Mouse (Mus musculus) heart, adult 11 months (tissue): ENCODE results near the gene Srrm4.

Experiments
- DNase-seq: peaks from one replicate; pipeline ENCODE4 v3.0.0; 2022

The Srrm4 gene

DNA sequence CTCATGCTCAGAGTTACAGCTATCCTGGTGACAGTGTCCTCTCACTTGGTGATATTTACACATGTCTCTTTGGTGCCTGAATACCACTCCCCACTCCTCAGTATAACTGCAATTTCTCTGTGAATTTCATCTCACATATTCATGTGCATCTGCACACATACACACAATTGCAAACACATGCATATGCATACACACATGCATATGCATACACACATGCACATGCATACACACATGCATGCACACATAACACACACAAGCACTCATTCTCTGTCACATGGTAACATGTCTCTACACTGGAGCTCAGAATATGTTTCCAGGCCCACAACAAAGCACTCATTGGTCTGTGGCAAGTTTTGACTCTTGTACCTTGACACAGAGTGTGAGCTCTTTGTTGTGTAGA is 39.0 kb downstream of the Srrm4 start:
- no peak for DNase-seq

DNA sequence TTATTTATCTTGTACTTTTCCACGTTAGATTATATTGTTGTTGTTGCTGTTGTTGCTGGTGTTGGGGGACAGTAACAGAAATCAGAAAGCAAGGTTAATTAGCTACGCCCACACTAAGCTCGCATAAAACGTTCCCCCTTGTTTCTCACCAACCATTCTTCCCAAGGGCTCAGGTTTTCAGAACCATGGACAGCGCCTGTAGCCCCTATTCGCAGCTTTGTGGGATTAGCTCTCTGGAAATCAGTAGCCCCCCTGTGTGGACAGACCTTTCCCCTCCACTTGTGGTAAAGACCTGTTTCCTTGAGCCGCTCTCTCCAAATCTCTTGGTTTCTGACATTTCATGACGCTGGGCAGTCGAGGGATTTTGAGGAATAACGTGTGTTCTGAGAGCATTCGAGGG is 45.9 kb downstream of the Srrm4 start:
- DNase-seq: no peak

DNA sequence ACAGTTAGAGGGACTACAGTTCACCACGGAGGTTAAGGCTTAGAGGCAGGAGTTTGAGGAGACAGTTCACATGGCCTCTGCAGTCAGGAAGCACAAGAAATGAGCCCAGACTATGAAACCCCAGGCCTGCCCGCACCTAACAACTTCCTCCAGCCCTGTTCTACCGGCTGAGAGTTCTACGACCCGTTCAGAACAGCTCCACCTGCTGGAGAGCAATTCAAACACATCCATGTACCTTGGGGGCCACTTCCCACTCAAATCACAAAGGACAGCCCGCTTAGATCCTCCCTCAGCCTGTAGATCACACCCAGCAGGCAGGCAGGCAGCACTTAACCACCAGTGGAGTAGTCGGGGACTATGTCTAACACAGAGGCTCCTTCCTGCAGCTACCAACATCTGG is 49.3 kb downstream of the Srrm4 start:
- DNase-seq: no peak

DNA sequence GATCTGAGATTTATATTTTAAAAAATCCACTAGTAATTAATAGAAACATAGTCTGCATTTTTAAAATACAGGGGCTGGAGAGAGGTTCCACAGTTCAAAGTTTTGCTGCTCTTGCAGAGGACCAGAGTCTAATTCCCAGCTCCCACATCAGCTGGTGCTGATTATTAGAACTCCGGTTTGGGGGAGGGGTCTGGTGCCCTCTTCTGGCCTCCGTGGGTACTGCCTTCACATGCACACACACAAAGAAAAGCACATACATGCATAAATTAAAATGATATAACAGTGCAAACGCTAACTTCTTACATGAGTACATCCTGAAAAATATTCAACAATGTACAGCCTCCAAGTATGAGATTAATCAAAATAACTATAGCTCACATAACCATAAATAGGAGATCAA is 50.5 kb downstream of the Srrm4 start:
- no peak for DNase-seq

DNA sequence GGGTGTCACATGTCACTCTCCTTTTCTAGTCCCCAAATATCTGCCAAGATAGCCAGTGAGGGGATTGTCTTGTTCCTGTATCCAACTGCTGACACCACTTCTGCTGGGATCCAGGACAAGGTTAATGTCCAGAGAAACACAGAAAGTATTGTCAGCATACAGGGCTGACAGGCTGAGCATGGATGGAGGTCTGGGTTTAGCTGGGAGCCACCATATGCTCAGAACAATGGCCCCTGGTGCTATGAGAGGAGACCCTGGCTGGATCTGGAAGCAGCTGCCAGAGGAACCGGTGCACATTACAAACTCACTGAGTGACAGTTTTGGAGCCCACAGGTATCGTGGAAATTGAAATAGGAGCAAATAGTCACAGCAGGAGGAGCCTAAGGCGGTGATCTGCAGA is 52.3 kb downstream of the Srrm4 start:
- no peak for DNase-seq

DNA sequence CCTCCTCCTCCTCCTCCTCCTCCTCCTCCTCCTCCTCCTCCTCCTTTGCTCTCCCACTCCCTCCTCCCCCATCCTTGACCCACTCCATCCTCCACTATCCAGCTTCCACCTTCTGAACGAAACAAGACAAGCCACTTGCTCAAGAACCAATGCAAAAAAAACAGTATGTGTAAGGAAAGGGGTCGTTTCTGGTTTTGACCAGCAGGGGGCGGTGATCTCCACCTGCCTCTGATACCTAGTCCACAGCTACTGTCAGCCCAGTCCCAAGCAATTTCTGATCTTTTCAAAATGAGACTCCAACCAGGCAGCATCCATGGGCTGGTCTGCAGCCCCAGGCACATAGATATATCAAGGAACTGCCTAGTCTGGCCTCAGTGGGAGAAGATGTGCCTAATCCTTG is 53.1 kb downstream of the Srrm4 start:
- no peak for DNase-seq

DNA sequence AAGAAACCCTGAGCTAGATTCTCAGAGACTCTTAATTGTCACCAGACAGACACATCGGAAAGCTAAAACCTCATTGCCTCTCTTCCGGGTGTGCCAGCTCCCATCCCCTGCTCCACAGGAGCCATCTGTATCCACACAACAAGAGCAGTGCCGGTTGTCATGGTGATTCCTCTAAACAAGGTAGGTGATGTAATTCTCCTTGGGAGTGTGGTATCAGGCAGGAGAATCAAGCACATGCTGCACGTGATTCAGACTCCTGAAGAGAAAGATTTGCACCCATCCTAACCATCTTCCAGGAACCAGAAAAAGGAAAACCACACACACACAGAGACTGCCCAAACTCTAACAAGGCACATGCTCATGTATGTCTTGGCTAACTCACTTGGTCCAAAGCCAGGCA is 65.3 kb downstream of the Srrm4 start:
- no peak for DNase-seq

DNA sequence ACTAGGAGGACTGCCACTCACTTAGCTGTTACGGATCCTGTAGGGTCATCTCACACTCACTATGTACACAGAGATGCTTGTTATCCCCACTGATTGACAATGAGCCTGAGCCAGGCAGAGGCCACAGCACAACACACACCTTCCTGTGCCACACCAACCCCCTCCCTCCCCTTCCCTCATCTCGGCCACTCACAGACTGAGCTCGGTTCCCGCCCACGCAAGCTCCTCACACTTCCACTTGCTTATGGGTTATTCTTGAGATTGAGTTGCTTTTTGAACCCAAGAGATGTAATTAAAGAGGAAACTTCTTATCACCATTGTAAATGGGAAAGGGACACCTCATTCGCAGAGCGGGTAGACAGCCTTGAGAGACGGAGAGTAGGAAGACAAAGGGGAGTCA is 66.3 kb downstream of the Srrm4 start:
- peak; percentile 71 for DNase-seq

DNA sequence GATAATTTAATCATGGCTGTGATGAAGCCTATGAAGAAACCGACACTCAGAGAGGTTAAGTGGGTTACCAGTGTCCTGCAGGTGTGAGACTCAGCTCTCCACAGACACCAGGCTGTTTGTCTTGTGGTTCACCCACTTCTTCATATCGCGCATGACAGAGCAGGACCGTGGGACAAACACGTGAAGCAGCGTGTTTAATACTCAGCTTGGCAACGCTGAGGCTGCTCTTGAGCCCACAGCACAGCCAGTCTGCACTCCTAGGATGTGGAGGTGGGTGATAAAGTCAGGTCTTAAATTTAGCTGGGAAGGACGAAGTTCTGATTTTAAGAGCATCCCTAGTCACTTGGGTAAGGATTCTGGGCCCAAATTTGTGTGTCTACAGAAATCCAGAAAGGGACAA is 68.1 kb downstream of the Srrm4 start:
- peak; percentile 82 for DNase-seq

DNA sequence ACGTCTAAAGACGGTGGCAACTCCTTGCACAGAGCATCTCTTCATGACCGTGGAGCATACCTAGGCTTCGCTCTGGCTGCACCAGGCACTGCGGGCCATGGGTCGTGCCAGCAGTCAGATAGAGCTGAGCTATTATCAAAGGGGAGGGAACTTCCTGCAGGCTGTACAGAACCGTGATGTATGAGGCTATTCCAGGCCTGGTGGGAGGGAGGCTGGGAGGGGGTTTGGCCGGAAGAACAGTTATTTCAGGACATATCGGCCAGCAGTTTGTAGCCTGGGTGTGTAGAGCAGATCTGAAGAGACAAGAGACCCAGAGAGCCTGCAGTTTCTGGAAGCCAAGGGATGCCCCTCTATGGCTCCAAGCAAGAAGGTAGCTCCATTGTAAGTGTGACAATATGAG is 68.5 kb downstream of the Srrm4 start:
- DNase-seq: peak; percentile 81

DNA sequence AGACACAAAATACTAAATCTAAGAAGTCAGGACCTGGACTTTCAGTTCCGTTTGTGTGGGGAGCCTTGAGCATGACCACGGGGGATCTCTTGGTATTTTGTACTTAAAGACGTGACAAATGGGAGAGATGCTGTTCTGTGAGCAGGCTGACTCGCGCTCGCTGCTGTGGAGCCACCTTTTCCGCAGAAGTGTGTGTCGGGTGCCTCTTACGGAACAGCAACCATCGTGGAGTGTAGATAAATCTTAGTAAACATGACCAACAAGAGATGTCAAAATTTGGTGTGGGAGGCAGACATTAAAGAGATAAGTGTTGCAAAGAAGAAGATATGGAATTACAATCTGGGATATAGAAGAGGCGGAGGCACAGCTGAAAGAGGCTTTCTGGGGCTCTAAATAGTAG is 69.3 kb downstream of the Srrm4 start:
- DNase-seq: no peak

DNA sequence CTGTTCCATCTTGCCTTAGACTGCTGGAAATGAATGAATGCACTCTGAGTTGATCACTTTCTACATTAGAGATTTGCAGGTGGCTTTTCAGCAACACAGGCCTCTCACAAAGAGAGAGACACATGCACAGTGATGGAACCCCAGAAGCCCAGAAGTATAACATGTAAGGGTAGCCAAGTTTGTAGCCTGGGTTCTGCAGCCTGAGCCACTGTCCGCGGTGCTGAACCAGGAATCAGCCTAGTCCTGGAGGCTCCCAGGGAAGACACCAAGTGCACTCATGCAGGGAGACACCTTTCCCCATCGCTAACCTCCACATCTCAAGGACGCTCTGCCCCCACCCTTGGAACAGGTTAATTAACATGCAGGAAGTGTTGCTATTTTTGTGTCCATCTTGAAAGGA is 73.6 kb downstream of the Srrm4 start:
- peak; percentile 67 for DNase-seq

DNA sequence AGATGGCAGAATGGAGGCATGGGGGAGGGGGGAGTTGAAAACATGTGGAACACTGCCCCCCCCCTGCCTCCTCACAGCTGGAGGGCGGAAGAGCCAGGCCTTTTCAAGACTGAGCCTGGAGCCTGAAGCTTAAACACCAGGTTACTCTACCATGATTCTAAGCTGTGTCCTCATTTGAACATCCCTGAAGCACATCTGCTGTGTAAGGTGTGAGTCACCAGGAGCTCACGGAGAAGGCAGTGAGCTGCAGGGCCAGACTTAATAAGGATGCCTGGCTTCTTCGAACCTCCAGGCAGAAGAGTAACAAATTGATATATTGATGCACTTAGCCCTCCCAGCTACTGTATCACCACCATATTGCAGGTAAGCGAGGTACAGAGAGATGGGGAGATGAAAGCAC is 79.5 kb downstream of the Srrm4 start:
- DNase-seq: no peak

DNA sequence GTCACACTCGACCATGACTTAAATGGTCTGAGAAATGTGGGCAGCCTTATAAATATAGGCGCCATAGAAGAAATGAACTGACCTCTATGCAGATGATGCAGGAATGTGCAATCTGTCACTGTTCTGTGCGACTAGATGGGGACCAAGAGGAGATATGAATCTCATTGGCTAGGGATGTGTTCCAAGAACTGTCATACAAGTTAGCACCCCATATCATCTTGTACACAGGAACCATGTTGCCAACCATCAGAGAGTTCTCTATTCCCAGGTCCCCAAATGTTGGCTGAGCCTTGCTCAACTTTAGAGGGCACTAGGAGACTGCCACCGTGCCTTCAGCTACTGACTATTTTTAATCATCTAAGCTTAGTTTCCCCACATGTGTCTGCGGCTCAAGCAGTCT is 81.4 kb downstream of the Srrm4 start:
- DNase-seq: no peak

DNA sequence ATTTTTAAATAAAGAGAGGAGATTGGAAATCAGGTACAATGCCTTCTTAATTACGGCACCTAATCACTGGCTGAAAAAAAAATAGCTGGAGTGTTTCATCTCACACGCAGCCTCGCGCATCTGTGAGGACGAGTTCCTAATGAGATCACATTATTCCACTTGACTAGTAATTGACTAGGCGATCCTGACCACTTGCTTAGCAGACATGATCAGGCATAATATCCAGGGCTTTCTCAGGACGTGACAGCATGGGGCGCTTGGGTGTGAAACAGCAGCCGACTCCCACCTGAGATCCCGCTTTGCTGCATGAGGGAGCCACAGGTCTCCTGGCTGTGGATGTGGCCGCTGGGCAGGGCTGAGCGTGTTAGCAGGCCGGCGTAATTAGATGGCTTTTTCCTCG is 90.3 kb downstream of the Srrm4 start:
- DNase-seq: no peak

DNA sequence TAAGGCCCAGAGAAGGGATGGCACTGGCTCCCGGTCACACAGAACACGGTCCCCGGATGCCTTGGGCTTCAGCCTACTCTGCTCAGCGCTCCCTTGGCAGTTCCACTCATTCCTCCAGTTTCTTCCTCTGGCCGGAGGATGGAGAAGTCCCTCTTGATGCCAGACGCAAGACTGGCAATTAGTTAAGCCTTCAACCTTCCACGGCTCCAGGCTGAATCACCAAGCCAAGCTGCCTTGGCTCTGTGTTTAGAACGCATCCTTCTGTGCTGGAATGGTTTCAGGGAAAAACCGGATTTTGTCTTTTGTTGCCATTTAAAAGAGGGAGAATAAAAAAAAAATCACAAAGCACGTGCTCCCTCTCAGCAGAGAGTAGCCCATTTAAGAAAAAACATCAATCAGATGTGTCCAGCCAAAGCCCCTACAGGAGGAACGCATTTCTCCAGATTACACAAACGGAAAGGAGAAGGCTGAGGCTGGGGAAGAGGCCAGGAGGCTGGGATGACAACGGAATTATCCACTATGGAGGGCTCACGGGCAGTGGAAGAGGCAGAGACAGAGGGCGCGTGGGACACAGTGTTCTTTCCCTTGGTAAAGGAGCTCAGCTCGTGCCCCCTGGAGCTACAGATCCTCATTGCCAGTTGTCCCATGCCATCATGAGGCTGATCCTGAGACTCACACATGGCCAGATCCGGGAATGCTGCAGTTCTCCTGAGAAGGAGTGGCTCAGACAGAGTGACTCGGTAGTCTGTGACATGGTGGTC is 92.6 kb downstream of the Srrm4 start:
- DNase-seq: peak; percentile 84

DNA sequence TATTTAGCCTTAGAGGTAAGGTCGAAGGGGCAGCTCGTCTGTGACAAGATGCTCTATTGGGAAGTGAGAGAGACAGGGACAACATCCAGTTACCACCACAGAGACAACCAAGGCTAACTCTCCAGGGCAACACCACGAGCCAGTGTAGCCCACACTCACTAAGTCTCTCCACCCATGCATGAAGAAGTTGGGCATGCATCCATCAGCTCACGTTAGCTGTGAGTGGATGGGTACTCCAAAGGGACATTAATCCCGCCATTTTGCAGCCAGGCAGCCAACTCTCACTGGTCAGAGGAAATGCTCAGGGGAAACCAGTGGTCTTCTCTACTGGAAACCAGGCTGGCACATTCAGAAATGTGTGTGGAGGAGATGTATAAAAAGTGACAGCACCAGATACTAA is 93.8 kb downstream of the Srrm4 start:
- no peak for DNase-seq

DNA sequence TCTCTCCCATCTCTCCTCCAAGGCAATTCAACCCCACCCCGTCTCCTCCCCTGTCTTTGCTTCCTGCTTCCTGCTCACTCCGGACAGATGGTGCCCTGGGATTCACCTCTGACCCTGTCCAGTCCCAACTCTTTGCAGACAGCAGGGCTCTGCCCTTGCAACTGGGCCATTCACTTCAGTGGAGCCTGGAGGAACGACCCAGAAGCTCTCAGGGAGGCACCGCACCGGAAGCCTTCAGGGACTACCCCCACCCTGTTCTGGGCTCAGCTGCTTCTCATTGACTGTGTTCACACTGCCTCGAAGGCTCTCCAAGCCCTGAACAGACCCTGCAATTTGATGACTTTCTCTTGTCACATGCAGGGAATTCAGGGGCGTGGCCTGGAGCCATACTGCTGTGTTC is 94.4 kb downstream of the Srrm4 start:
- peak; percentile 84 for DNase-seq

DNA sequence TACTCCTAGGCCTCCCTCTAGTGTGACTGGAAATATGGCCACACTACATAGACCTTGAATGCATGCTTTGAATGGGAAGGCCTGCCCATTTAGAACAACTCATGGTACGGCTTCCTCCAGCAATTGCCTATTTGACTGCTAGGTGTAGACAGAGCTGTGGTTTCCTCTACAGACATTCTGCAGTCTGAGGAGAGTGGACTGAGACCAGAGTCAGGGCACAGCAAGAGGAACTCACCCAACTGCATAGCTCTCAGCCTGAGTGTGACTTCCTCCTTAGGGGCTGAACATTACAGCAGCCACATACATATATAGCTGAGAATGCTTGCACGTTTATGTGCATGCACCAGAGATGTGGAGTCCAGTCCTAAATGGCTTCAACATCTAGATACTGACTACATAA is 94.9 kb downstream of the Srrm4 start:
- DNase-seq: peak; percentile 68

DNA sequence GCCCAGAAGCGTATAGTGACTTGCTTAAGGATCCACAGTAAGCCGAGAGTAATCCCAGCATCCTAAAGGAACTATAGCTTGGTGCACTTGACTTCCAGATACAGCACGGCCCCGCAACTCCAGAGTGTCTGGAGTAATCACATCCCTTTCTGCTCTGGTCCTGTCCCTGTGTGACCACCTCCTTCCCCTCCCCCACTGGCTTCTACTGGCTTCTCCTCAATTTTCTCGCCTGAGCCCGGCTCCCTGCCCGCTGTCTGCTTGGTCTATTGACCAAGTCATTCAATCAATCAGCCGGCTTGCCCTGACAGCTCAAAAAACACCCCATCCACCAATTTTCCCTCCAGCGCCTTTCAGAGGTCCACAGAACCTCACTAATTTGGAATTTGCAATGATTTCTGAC is 96.2 kb downstream of the Srrm4 start:
- DNase-seq: no peak

DNA sequence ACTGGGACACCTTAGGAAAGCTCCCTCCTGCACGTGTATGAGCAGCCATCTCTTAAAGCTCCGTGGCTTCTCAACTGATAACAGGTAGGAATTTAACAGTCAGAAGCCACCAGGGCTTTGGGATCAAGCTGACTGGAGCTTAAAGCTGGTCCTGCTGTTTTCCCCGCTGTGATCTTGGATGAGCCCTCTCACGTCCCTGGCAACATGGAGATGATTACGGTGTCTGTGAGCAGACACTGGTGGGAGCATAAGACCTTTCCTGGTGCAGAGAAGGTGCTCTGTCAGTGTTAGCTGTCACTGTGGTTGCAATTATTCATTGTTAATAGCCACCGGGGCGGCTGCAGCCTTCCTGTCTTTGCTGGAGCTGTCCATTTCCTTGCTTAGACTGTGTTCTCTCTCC is 97.2 kb downstream of the Srrm4 start:
- DNase-seq: peak; percentile 64

DNA sequence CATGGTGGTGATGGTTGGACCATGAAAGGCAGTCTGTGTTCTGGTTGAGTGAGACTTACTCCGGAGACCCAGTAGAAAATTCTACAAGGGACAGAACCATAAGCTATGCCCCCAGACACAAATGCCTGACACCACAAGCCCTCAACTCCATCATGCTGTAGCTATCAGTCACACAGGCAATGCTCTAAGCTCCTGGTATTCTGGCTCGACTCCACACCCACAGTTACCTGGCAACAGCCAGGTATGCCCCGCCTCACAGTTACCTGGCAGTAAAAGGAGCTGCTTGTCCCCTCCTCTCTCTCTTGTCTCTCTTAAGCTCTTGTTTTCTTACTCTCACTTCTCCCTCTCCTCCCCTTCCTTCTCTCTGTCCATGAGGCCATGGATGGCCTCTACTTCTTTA is 98.9 kb downstream of the Srrm4 start:
- DNase-seq: no peak

DNA sequence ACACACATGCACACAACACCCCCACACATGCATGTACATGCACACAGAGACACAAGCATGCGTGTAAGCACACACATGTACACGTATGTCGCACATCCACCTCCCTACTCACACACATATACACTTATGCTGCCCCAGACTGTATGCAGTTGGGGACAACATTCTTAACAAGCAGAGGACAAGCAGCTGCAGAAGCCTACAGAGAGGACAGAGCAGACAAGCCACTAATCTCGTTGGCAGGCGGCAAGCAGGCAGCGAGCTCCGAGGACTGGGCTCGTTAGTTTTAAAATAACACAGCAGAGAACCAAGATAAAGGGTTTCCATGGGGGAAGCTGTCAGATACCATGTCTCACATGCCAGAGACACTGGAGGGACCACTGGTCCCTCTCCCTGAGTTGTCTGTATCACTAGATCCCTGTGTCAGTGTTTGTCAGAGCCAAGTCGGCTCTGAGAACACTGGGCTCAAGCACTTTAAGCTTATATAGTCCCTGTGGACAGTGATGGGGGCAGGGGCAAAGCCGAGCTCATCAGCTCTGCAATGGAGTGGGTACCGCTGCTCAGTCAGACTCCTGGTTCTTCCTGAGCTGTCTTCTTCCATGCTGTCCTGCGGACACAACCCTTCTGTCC is 99.7 kb downstream of the Srrm4 start:
- peak; percentile 56 for DNase-seq

DNA sequence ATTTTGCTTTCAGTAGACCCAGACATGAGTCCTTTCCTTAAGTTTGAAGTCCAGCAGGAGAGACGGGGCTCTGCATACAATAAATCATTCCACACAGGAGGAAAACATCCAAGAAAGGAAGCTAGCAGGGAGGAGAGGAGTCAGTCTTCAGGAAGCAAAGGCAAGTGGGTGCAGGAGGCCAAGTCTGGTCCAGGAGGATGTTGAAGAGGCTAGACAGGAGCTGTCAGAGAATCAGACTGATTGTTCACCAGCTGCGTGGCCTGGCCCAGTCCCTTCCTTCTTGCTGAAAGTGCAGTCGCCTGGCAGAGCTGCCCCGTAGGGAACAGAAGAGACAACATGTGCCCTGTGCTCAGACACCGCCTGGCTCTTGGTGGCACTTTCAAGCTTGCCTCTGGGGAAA is 100.8 kb downstream of the Srrm4 start:
- DNase-seq: peak; percentile 79

DNA sequence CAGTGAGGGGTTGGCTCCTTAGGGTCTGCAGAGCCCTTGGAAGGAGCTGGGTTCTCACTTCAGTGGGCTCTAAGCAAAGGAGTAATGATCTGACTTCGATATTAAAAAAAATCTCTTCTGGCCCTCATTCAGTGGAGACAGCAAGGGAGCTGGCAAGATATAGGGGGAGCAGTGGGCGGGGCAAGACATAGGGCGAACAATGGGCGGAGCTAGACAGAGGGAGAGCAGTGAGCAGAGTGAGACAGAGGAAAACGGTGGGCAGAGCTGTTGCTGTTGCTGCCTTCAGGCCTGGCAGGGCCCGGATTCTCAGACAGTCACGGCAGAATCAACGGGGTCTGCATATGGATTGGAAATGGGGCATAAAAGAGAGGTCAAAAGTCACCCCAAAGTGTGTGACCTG is 102.0 kb downstream of the Srrm4 start:
- no peak for DNase-seq
